ENCODE assay signal across 23 mouse cellular contexts in the genomic region with DNA sequence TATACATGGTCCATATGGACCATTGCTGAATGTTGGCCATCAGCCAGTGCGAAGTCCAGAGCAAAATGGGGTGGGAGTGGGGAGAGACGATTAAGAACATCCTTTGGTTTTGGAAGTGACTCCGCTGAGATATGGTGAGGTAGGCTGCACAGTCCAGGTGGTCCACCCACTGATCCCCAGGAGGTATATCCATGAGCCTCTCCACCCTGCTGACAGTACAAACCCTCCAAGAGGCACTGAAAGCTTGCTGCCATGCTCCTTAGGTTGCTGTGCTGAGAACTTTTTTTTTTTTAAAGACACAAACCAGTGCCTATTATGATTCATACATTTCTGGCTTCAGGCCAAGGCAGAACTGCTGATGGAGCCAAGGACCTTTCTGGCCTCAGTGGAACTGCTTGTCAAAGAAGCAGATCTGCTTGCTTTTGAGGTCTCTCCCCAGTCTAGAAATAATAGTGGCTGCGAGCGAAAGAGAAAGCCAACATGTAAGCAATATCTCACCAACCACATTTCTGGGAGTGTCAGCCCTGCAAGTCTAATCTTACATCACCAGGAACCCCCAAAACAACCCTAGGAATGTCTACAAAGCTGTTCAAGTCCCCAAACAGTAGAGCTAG.
DNase-seq lines count a peak whose midpoint lies in the region; ATAC-seq lines count a peak whose summit lies in the region.
"Had no signal": no experiment of that assay in that cellular context is flagged by ENCODE, and none has a peak within 500 bp of the region (broad histone marks: within the 10 kb centered on the region; RNA-seq: fewer than 3 reads in every experiment).

No protein-coding gene starts in this region.

- ATAC-seq in embryonic facial prominence, embryonic 14.5 days (ENCODE audit: low read depth), result no peak
- peak; percentile 31; the same call in 1 of the 2 replicates for ATAC-seq in liver, embryonic 15.5 days (ENCODE audit: insufficient read depth)
- no peak for ATAC-seq in forebrain, embryonic 16.5 days
- ATAC-seq: forebrain, embryonic 15.5 days; intestine, embryonic 15.5 days had no signal

- no peaks in the 10 kb centered on the region for H3K27me3 ChIP-seq in embryonic facial prominence, embryonic 14.5 days (replicated peaks; ENCODE audit: control insufficient read depth, insufficient read depth, low read length)
- H3K27me3 ChIP-seq in embryonic facial prominence, embryonic 10.5 days (replicated peaks; ENCODE audit: low read depth, poor library complexity, severe bottlenecking), result peaks cover 8% of the 10 kb centered on the region
- H3K27me3 ChIP-seq in liver, embryonic 15.5 days, result no peaks in the 10 kb centered on the region
- no peaks in the 10 kb centered on the region for H3K27me3 ChIP-seq in forebrain, embryonic 16.5 days (replicated peaks; ENCODE audit: control insufficient read depth, insufficient read depth, low read length)
- H3K27me3 ChIP-seq: CH12.LX; forebrain, embryonic 15.5 days; hindbrain, embryonic 15.5 days; intestine, embryonic 15.5 days had no signal

- no peaks in the 10 kb centered on the region for H3K36me3 ChIP-seq in embryonic facial prominence, embryonic 14.5 days (ENCODE audit: control insufficient read depth, insufficient read depth, low read length)
- no peaks in the 10 kb centered on the region for H3K36me3 ChIP-seq in embryonic facial prominence, embryonic 10.5 days (replicated peaks)
- no peaks in the 10 kb centered on the region for H3K36me3 ChIP-seq in liver, embryonic 15.5 days (replicated peaks)
- no peaks in the 10 kb centered on the region for H3K36me3 ChIP-seq in forebrain, embryonic 16.5 days (ENCODE audit: control insufficient read depth, insufficient read depth)
- H3K36me3 ChIP-seq: forebrain, embryonic 15.5 days; hindbrain, embryonic 15.5 days; intestine, embryonic 15.5 days had no signal

- H3K27ac ChIP-seq in embryonic facial prominence, embryonic 14.5 days (replicated peaks; ENCODE audit: low read depth, low read length), result no peak overlapping the region
- no peak overlapping the region for H3K27ac ChIP-seq in embryonic facial prominence, embryonic 10.5 days (replicated peaks)
- no peak overlapping the region; the same call in 1 of the 2 replicates for H3K27ac ChIP-seq in liver, embryonic 15.5 days (replicated peaks)
- H3K27ac ChIP-seq in forebrain, embryonic 16.5 days (ENCODE audit: low read length), result no peak overlapping the region
- H3K27ac ChIP-seq: forebrain, embryonic 15.5 days; hindbrain, embryonic 15.5 days; intestine, embryonic 15.5 days; stomach, postnatal 0 days had no signal

- 86% methylated on average over 5 of the region's 5 CpGs for WGBS in embryonic facial prominence, embryonic 14.5 days
- 93% methylated on average over 5 of the region's 5 CpGs for WGBS in embryonic facial prominence, embryonic 10.5 days
- WGBS in liver, embryonic 15.5 days (ENCODE audit: insufficient replicate concordance), result 50% methylated on average over 5 of the region's 5 CpGs
- WGBS in forebrain, embryonic 16.5 days, result 90% methylated on average over 5 of the region's 5 CpGs

- no peaks in the 10 kb centered on the region for H3K4me1 ChIP-seq in embryonic facial prominence, embryonic 14.5 days (ENCODE audit: control insufficient read depth, insufficient read depth, low read length)
- no peaks in the 10 kb centered on the region for H3K4me1 ChIP-seq in embryonic facial prominence, embryonic 10.5 days
- H3K4me1 ChIP-seq in liver, embryonic 15.5 days (replicated peaks), result peaks cover 12% of the 10 kb centered on the region; the same call in 1 of the 2 replicates
- no peaks in the 10 kb centered on the region for H3K4me1 ChIP-seq in forebrain, embryonic 16.5 days (replicated peaks; ENCODE audit: control insufficient read depth, insufficient read depth, low read length)
- H3K4me1 ChIP-seq: forebrain, embryonic 15.5 days; hindbrain, embryonic 15.5 days; intestine, embryonic 15.5 days had no signal

- no peak overlapping the region for H3K9ac ChIP-seq in embryonic facial prominence, embryonic 14.5 days (ENCODE audit: low read depth, low read length)
- H3K9ac ChIP-seq in liver, embryonic 15.5 days, result no peak overlapping the region
- H3K9ac ChIP-seq in forebrain, embryonic 16.5 days (replicated peaks; ENCODE audit: low read depth, low read length), result no peak overlapping the region
- H3K9ac ChIP-seq: forebrain, embryonic 15.5 days; hindbrain, embryonic 15.5 days; intestine, embryonic 15.5 days had no signal

- H3K4me3 ChIP-seq in embryonic facial prominence, embryonic 14.5 days (ENCODE audit: low read depth, low read length), result no peak overlapping the region
- no peak overlapping the region for H3K4me3 ChIP-seq in embryonic facial prominence, embryonic 10.5 days
- no peak overlapping the region for H3K4me3 ChIP-seq in liver, embryonic 15.5 days (replicated peaks)
- no peak overlapping the region for H3K4me3 ChIP-seq in forebrain, embryonic 16.5 days (replicated peaks; ENCODE audit: low read length)
- H3K4me3 ChIP-seq: erythroblast, embryonic 14.5 days; forebrain, embryonic 15.5 days; hindbrain, embryonic 15.5 days; intestine, embryonic 15.5 days had no signal

- H3K4me2 ChIP-seq in embryonic facial prominence, embryonic 14.5 days (ENCODE audit: low read depth, low read length), result no peak overlapping the region
- H3K4me2 ChIP-seq in liver, embryonic 15.5 days, result peak overlapping the region; percentile 36
- H3K4me2 ChIP-seq in forebrain, embryonic 16.5 days (ENCODE audit: low read length), result no peak overlapping the region
- H3K4me2 ChIP-seq: forebrain, embryonic 15.5 days; hindbrain, embryonic 15.5 days; intestine, embryonic 15.5 days; midbrain, embryonic 11.5 days had no signal

- DNase-seq in embryonic facial prominence, embryonic 14.5 days (ENCODE audit: low spot score), result peak; percentile 53
- DNase-seq in embryonic facial prominence, embryonic 10.5 days (ENCODE audit: low spot score), result no peak
- peak; percentile 64 for DNase-seq in 3T3-L1 (ENCODE audit: low read depth, low spot score)
- DNase-seq in c-Kit-positive CD71-positive TER-119-negative erythroid progenitor cells, embryonic 14.5 days (ENCODE audit: low read depth), result peak; percentile 21
- no peak for DNase-seq in kidney, adult 9 months
- DNase-seq: adrenal gland, adult 8-10 months; cerebellum, adult 18-20 months; cerebellum, postnatal 25 days; heart, postnatal 4 days; kidney, postnatal 36 days; lung, adult 2 months; lung, postnatal 4 days; retina, postnatal 1 day; right cerebral cortex, postnatal 4 days had no signal

- H3K9me3 ChIP-seq in embryonic facial prominence, embryonic 14.5 days (ENCODE audit: control insufficient read depth, low read length), result no peaks in the 10 kb centered on the region
- H3K9me3 ChIP-seq in embryonic facial prominence, embryonic 10.5 days, result no peaks in the 10 kb centered on the region
- H3K9me3 ChIP-seq in liver, embryonic 15.5 days (replicated peaks), result no peaks in the 10 kb centered on the region
- no peaks in the 10 kb centered on the region for H3K9me3 ChIP-seq in forebrain, embryonic 16.5 days (ENCODE audit: control insufficient read depth, low read length)
- H3K9me3 ChIP-seq: forebrain, embryonic 15.5 days; hindbrain, embryonic 15.5 days; intestine, embryonic 15.5 days had no signal

Comparison
In these comparisons a context has a peak if more than half of its experiments do, and no peak if none do; other contexts are left out.
1. DNase-seq: peak in embryonic facial prominence, embryonic 14.5 days (single experiment), 3T3-L1 (single experiment) and c-Kit-positive CD71-positive TER-119-negative erythroid progenitor cells, embryonic 14.5 days (single experiment); none in embryonic facial prominence, embryonic 10.5 days (single experiment) and kidney, adult 9 months (single experiment).